Mouse (Mus musculus) kidney, adult 2 months (tissue): ENCODE measurements around the gene Dph1. TPM values are rescaled to one million over a fixed set of nuclear protein-coding genes. Genes with fewer than 3 reads are reported as not detected.

ENCODE experiments used
- DNase-seq: peaks from one replicate; pipeline ENCODE4 v3.0.0; 2021
- H3K27ac ChIP-seq: fragments of 200-500 bp; 2 replicates; pipeline ENCODE4 v1.5.1; 2012; ENCODE audit warnings: low read depth, low read length, control low read depth, inconsistent platforms; ENCODE audit not compliant: insufficient read depth
- H3K27me3 ChIP-seq: fragments of 200-500 bp; replicated peaks from 2 replicates; pipeline ENCODE4 v1.6.1; 2012; ENCODE audit warnings: mild to moderate bottlenecking, moderate library complexity, low read length, inconsistent platforms; ENCODE audit not compliant: control insufficient read depth, insufficient read depth
- H3K36me3 ChIP-seq: fragments of 200-500 bp; 2 replicates; pipeline ENCODE4 v1.6.1; 2012; ENCODE audit warnings: mild to moderate bottlenecking, moderate library complexity, low read length, inconsistent platforms; ENCODE audit not compliant: control insufficient read depth, insufficient read depth
- H3K4me1 ChIP-seq: fragments of 200-500 bp; 2 replicates; pipeline ENCODE4 v1.6.1; 2011; ENCODE audit warnings: low read length; ENCODE audit not compliant: control insufficient read depth, insufficient read depth
- H3K4me3 ChIP-seq: fragments of 200-500 bp; 2 replicates; pipeline ENCODE4 v1.5.1; 2011; ENCODE audit warnings: mild to moderate bottlenecking, low read depth, low read length, control low read depth; ENCODE audit not compliant: insufficient read depth
- CTCF ChIP-seq: fragments of 200-500 bp; conservative IDR thresholded peaks from 2 replicates; pipeline ENCODE4 v1.5.1; 2011; ENCODE audit warnings: low read depth, mild to moderate bottlenecking, control low read depth, low read length, moderate library complexity, mixed read lengths; ENCODE audit not compliant: insufficient read depth, insufficient read length
- POLR2A ChIP-seq: fragments of 200-500 bp; IDR thresholded peaks from one replicate; pipeline ENCODE4 v1.6.1; 2011; ENCODE audit warnings: low read depth, low read length, control low read depth
- whole genome bisulfite sequencing: fragments of 180-500 bp; shearing (Covaris S2); methylation state at CpG from one replicate; pipeline ENCODE4 v1.1.7; 2018; 5-methylcytosine and 5-hydroxymethylcytosine counted together
- polyA plus RNA-seq: library from polyadenylated mRNA; depleted of rRNA; stranded (reverse); fragments of >200 nt; gene quantifications from 2 replicates; pipeline ENCODE4 v1.2.3, GENCODE M21; 2012

The Dph1 gene
- polyA plus RNA-seq, 1 experiment, result 40.2 TPM

DNA sequence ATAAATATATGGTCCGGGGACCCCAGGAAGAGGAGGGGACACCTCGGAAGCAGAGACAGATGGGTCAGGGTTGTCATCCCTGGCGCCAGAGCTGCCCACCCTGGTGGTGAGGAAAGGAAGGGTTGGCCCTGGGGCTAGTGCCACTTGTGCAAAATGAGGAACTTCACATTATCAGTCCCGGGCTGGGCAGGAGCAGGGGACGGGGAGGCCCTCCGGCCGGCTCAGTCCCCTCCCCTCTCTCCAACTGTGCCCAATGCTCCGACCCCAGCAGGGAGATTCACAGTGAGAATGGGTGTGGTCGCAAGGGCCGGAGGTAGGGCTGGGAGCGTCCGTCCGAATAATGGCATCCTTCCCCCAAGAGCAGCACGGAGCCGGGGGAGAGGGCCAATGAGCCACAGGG lies 26.3 kb downstream of the Dph1 start:
- peaks cover 9% of the 10 kb centered on the region; the same call in 1 of the 2 replicates for H3K4me1 ChIP-seq
- TF ChIP-seq CTCF (no peak), POLR2A (no peak)
- 42% methylated on average over 15 of the region's 15 CpGs for WGBS
- no peaks in the 10 kb centered on the region for H3K27me3 ChIP-seq
- no peak for DNase-seq
- H3K27ac ChIP-seq, result no peak overlapping the region
- H3K4me3 ChIP-seq, result no peak overlapping the region
- H3K36me3 ChIP-seq, result no peaks in the 10 kb centered on the region; the same call in 1 of the 2 replicates

DNA sequence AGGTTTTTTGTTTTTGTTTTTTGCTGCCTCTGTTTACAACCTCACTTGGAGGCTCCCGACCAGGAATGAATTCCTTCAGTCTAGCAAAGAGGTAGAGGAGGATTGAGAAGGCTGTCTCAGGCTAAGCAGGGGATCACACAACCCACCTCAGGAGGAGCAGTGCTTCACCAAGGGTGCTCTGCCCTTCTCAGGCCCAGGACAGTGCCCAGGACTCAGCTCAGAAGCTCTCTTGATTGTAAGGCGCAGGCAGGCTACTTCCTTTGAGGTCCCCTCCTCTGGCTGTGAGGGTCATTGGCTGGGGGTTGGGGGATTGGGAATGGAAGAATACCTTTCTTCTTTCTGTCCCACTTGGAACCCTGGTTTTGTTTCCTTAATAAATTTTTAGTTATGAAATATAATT lies 27.0 kb downstream of the Dph1 start:
- Histone ChIP-seq H3K27ac (0 out of 2 replicates have a peak overlapping the region, but pooled peaks have one; percentile 12), H3K27me3 (no peaks in the 10 kb centered on the region), H3K4me1 (peaks cover 9% of the 10 kb centered on the region; the same call in 1 of the 2 replicates), H3K36me3 (no peaks in the 10 kb centered on the region; the same call in 1 of the 2 replicates), H3K4me3 (no peak overlapping the region)
- WGBS, result 77% methylated on average over 2 of the region's 2 CpGs
- no peak for DNase-seq
- TF ChIP-seq POLR2A (no peak), CTCF (no peak)

DNA sequence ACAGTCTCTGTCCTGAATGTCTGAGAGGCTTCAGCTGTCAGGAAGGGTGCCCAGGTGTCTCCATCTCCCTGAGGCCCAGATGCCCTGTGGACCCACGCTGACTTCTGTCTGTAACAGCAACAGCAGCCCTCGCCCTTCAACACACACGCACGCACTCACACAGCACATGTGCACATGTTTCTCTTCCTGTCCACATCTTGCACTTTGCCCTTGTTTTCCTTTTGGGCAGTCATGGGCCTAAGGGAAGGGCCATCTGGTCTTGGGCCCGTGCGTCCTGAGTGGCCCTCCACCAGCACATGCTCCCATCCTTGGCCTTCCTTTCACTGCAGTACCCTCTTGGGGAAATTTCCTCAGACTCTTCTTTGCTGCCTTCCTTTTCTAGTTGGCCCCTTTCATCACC lies 27.7 kb downstream of the Dph1 start:
- DNase-seq, result peak; percentile 52
- no peaks in the 10 kb centered on the region for H3K27me3 ChIP-seq
- H3K4me1 ChIP-seq, result peaks cover 9% of the 10 kb centered on the region; the same call in 1 of the 2 replicates
- H3K27ac ChIP-seq, result peak overlapping the region; percentile 19; the same call in 1 of the 2 replicates
- no peak overlapping the region for H3K4me3 ChIP-seq
- WGBS, result 33% methylated on average over 6 of the region's 6 CpGs
- H3K36me3 ChIP-seq, result no peaks in the 10 kb centered on the region; the same call in 1 of the 2 replicates
- no peak for TF ChIP-seq POLR2A
- TF ChIP-seq CTCF, result no peak

DNA sequence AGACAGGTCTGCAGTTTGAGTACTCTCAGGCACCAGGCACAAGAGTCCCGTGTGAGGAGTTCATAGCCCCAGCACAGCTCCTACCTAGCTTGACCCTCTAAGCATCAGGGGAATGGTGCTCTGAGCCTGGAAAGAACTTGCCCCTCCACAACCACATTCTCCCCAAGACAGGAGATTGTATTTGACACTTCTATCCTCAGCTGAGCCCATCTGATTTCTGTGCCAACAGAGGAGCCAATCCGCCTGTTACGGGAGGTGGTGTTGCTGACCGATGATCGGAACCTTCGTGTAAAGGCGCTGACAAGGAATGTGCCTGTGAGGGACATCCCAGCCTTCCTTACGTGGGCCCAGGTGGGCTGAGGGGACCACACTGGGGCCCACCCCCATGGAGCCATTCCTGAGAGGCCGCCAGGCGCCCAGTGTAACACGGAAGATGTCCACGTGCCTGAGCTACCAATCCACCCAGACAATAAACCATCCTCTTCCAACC lies 28.4 kb downstream of the Dph1 start:
- H3K36me3 ChIP-seq, result no peaks in the 10 kb centered on the region; the same call in 1 of the 2 replicates
- TF ChIP-seq POLR2A, result no peak
- TF ChIP-seq CTCF, result no peak
- H3K27me3 ChIP-seq, result no peaks in the 10 kb centered on the region
- H3K4me1 ChIP-seq, result peaks cover 9% of the 10 kb centered on the region; the same call in 1 of the 2 replicates
- 0 out of 2 replicates have a peak overlapping the region, but pooled peaks have one; percentile 19 for H3K27ac ChIP-seq
- no peak overlapping the region for H3K4me3 ChIP-seq
- DNase-seq, result no peak
- 86% methylated on average over 12 of the region's 12 CpGs for WGBS

DNA sequence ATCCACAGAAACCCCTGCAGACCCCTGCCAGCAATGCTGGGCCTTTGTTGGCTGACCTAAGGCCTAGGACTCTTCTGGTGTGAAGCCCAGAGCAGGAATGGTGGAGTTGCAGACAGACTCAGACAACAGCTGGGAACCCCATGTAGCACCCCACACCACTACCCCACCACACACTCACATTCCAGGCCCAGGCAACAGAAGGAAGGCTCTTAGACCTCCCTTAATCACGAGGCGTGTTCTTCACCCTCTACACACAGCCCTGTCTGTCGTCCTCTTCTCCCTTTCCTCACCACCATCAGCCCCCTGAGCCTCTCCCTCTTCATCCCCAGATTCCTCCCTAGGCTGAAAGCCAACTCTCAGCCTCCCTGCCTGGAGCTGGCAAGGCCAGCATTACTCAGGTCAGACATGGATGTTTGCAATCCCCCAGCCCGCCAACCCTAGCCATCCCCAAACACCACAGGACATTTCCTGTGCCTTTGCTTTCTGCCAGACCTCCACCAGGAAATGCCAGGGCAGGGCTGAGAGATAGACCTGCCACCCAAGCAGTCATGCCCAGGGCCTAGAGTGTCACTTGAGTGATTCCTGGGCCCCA lies 29.5 kb downstream of the Dph1 start:
- Histone ChIP-seq H3K4me1 (peaks cover 14% of the 10 kb centered on the region; the same call in 1 of the 2 replicates), H3K4me3 (no peak overlapping the region), H3K27ac (no peak overlapping the region), H3K27me3 (no peaks in the 10 kb centered on the region), H3K36me3 (no peaks in the 10 kb centered on the region; the same call in 1 of the 2 replicates)
- no peak for DNase-seq
- no peak for TF ChIP-seq POLR2A
- TF ChIP-seq CTCF, result no peak
- WGBS, result 72% methylated on average over 4 of the region's 4 CpGs

DNA sequence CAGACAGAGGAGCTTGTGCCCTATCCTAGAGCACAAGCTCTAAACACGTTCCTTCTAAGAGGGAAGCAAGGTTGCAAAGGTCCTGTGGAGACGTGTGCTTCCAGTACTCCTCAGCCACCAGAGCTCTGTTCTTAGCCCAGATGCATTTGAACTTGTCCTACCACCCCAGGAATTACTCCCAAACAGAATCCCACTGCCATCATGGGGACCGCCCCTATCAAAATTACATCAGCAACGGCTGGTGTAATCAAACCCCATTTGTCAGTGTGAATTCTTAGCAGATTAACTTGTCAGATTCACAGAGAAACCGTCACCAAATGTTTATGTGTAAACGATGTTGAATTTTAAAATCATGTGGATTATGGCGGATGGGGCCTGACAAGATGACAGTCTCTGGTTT lies 30.1 kb downstream of the Dph1 start:
- no peak overlapping the region for H3K4me3 ChIP-seq
- H3K27me3 ChIP-seq, result no peaks in the 10 kb centered on the region
- peaks cover 14% of the 10 kb centered on the region; the same call in 1 of the 2 replicates for H3K4me1 ChIP-seq
- no peak overlapping the region for H3K27ac ChIP-seq
- TF ChIP-seq CTCF (no peak), POLR2A (no peak)
- DNase-seq, result no peak
- WGBS, result 75% methylated on average over 7 of the region's 7 CpGs
- no peaks in the 10 kb centered on the region; the same call in 1 of the 2 replicates for H3K36me3 ChIP-seq

DNA sequence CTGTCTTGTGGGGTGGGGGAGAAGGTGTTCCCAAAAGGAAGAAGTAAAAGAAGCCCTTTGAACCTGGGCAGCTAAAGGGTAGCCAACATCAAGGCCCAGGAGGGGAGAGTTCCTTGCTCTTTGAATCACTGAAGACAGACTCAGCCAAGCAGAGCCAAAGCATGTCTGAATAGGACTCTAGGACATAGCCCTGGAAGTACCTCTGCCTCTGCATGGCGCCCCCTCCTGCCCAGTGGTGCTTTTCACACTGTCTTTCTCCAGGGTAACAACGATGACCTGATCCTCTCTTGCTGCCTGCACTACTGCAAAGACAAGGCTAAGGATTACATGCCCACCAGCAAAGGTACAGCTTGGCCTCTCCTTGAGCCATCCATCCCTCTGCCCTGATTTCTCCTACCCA lies 31.5 kb downstream of the Dph1 start:
- 58% methylated on average over 2 of the region's 2 CpGs for WGBS
- DNase-seq, result peak; percentile 68
- no peak overlapping the region for H3K27ac ChIP-seq

DNA sequence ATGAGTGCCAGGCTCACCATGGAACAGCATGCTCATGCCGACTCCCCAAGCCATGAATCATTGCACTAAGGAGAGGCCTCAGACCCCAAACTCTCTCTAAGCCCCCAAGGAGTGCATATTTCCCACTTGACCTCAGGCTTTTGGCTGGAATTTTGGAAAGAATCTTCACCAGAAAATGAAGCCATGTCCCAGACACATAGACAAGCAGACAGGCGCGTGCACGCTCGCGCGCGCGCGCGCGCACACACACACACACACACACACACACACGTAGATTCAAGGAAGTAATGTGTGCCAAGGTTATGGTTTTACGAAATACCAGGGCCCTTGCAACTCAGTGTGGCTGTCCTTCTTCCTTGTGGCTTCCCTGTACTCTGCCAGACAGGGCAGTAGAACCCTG lies 32.6 kb downstream of the Dph1 start:
- TF ChIP-seq POLR2A, result no peak
- no peak for TF ChIP-seq CTCF
- H3K27me3 ChIP-seq, result no peaks in the 10 kb centered on the region

More for the DNA sequence above, 31.5 kb downstream of the Dph1 start:
- Histone ChIP-seq H3K4me3 (no peak overlapping the region), H3K36me3 (no peaks in the 10 kb centered on the region; the same call in 1 of the 2 replicates), H3K4me1 (peaks cover 10% of the 10 kb centered on the region; the same call in 1 of the 2 replicates), H3K27me3 (no peaks in the 10 kb centered on the region)
- TF ChIP-seq POLR2A, result no peak
- peak; percentile 71 for TF ChIP-seq CTCF

More for the DNA sequence above, 32.6 kb downstream of the Dph1 start:
- DNase-seq, result no peak
- Histone ChIP-seq H3K4me1 (peaks cover 11% of the 10 kb centered on the region; the same call in 1 of the 2 replicates), H3K36me3 (no peaks in the 10 kb centered on the region; the same call in 1 of the 2 replicates), H3K27ac (peak overlapping the region; percentile 24; the same call in 1 of the 2 replicates), H3K4me3 (no peak overlapping the region)
- WGBS, result 84% methylated on average over 14 of the region's 14 CpGs
